Mouse (Mus musculus): ENCODE data around the gene Tnn.

GRCm38 (mm10) chr1:160105426-160105825, 48.0 kb downstream of the Tnn start:
- no peak for TF ChIP-seq GATA2 (IDR thresholded peaks at IDR 0.05; ENCODE audit: borderline replicate concordance, low read depth, low read length)
- no peak for TF ChIP-seq CTCF (IDR thresholded peaks at IDR 0.05; ENCODE audit: low read depth, low read length)
- TF ChIP-seq TAL1 (conservative IDR thresholded peaks at IDR 0.05; ENCODE audit: low read depth, low read length), result no peak
- no peak for TF ChIP-seq GATA1 (IDR thresholded peaks at IDR 0.05; ENCODE audit: borderline replicate concordance, low read length)

All from G1E (cell line).